Mouse (Mus musculus): Measurements from ENCODE around the gene Cfap73.
A peak's percentile ranks its signal among the peaks of the same experiment; 100 is the strongest.

Gene Cfap73

DNA sequence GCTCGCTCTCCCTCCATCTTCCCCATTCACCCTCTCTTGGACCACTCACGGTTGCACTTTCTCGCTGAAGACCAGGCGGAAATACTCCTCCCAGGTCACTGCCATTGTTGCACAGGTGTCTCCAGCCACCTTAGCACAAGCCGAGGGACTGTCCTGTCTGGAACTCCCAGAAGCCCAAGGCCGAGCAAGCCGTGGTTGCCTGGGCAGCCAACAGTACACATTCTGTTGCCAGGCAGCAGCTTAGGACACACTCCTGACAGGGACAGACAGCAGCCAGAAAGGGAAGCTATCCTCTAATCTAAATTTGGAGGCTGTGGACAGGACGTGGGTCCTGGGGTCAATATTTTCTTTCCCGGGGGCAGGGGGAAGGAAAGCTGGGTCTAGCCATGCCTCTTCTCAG is at the start of gene Cfap73:
Gene Cfap73, minus strand, starts transcription at position 105 of the 400 bp plus-strand sequence.
- no peak for DNase-seq

DNA sequence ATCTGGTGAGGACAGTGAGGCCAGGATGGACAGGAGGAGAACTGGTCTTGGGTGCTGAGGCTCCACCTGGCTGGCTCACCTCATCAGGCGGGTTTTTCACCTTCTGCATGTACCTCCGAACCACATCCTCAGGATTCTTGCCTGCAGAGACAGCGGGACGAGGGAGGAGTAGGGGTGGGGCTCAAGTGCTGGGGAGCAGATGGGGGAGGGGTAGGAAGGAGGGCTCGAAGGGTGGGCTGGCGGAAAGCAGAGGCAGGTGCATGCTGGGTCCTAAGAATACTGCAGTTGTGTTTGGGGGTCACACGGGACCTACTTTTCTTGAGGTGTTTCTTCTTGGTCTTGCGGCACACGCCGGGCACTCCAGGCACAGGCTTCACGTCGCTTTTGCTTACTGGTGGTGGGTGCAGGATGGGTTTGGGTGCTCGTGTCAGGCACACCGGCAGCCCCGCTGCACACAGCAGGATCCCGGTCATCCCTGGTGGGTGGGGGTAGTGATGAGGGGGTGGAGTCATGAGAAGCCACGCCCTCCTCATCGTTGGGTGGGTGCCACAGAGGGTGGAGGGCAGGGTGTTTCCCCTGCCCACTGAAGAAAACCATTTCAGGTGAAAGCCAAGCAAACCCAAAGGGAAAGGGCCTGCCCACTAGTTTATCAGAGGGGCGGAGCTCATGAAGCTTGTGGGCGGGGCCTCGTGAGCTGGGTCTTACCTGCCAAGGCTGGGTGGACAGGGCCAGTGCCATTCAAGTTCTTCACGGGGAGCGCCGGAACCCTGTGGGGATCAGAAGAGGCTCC is 49.1 kb upstream of the Cfap73 start:
- peak in 1 of 2 experiments; percentile 10 for DNase-seq

DNA sequence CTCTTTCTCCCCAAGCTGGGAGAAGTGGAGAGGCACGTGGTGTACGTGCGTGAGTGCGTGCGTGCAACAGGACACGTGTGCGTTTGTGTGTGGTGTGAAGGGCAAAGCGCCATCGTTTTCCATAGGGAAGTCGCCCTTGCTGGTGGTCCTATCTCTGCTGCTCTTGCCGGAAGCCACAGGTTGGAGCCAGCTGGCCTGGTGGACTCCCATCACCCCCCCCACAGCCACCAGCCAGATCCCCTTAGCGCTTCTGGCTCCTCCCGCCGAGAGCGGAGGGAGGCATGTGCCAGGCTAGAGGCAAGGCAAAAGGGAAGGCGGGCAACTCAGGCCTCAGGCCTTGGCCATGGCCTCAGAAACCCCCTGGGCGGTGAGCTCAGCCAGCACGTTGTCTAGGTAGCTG is 46.9 kb upstream of the Cfap73 start:
- DNase-seq = no peak

DNA sequence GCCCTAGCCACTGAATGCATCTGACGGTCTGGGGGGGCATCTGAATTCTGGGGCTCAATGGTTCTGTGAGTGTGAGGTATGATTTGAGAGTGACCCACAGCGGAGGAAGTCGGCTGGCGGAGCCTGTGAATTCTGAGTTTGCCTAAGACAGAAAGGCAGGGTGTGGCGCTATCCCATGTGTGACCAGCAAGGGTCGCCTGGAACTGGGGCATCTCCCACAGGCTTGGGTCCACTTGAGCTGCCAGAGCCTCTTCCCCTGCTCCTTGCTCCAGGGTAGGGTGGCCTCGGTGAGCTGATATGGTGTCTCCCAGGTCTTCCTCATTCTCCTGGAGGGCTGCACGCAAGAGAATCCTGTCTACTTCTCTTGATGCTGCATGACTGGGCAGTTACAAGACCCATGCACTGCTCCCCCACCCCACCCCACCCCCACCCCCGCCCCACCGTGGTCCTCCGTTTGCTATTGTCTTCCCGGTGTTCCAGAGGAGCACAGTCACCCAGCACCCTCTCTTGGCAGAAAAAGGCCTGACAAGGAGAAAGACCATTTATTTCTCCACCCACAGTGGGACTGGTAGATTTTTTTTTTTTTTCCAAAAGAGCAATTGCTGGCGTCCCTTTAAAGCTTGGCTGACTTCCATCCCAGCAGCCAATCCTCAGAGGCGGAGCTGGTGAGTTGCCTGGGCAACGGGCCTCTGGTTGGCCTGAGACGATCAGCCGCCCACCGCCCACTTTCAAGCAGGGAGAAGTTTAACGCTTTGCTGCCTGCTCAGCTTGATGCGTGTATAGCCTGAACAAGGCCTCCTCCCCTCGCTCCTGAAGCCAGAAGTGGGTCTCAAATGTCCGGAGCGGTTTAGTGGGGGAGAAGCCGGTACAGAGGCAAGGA is 45.9 kb upstream of the Cfap73 start:
- DNase-seq = peak; percentile 81 to 82

DNA sequence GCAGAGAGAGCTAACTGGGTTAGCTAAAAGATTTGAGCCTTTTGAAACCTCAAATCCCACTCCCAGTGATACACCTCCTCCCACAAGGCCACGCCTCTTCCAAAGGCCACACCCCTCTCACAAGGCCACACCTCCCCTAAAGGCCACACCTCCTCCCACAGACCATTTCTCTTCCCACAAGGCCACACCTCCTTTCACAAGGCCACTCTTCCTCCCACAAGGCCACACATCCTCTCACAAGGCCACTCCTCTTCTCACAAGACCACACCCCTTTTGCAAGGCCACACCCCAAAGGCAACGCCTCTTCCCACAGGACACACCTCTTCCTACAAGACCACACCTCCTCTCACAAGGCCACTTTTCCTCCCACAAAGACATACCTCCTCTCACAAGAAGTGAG is 43.5 kb upstream of the Cfap73 start:
- peak in 1 of 2 experiments; percentile 6 for DNase-seq

DNA sequence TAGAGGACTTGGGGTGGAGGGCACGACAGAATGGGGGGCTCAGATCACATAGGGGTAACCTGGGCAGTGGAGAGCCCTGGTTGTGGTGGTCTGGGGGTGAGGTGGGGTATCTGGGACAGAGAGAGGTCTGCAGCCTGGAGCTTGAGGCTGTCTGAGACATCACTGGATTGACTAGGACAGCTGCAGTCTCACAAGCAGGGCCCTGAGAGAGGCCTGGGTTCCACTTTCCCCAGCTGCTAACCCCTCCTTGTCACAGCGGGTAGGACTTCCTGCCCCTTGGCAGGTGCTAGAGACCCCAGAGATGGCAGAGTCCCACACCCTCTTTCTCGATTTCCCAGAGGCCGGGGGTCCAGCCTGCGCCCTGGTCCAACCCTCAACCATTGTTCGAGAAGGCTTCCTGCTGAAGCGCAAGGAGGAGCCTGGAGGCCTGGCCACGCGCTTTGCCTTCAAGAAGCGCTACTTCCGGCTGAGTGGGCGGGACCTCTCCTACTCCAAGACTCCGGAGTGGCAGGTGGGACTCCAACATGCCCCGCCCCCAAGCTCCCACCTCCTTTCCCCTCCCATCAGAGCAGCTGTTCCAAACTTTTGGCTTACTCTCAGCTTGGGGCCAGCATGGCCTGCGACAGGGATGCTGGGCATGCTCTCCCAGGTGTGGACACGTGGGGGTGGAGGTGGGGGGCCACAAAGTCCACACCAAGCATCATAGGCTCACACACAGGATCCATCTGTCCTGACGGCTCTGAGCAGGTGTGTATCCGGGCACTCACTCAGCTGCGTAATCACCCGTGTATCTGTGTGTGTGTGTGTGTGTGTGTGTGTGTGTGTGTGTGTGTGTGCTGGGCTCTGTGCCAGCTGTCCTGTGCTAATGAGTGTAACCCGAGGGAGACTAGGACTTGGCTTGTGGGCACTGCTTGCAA is 40.5 kb upstream of the Cfap73 start:
- DNase-seq = peak in 1 of 2 experiments; percentile 18

DNA sequence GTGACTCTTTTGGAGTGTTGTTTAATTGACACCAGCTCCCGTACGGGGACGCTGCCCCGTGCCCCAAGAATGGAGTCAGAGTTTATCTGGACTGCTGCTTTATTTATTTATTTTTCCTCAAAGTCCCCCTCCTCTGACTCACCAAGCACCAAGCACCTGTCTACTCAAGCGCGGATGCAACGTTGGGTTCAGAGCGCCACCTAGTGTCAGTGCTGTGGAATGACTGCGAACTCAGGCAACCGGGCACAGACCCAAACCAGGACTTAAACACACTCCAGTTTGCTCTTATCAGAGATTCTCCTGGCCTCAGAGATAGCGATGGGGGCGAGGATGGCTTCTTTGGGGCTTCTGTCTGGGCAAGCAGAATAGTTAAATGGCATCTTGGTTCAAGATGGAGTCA is 39.6 kb upstream of the Cfap73 start:
- DNase-seq = peak; percentile 46 to 78

DNA sequence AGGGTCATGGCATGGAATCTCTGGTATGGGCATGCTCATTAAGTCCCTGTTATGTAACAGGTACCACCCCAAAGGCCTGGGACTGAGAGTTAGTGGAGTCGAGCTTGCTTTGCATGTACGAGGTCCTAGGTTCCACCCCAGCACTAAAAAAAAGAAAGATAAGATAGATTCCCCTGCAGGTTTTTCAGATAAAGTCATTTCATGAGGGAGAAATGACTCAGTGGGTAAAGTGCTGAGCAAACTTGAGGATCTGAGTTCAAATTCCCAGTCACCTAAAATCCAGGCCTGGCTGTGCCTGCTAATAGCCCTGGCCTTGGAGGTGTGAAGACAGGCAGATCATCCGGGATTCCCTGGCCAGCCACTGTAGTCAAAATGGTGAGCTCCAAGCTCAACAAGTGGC is 37.8 kb upstream of the Cfap73 start:
- no peak for DNase-seq

DNA sequence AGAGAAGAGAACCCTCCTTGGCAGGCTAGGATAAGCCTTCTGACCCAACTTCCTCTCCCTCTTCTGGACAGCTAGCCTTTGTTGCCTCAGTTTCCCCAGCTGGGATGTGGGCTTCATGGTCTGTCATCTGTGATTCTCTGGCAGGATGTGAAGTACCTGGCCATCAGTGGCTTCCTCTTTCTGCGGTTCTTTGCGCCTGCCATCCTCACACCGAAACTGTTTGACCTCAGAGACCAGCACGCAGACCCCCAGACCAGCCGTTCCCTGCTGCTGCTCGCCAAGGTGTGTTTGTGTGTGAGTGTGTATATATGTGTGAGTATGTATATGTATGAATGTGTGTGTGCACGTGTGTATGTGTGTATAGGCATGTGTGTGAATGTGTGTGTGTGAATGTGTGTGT is 36.1 kb upstream of the Cfap73 start:
- DNase-seq = no peak

DNA sequence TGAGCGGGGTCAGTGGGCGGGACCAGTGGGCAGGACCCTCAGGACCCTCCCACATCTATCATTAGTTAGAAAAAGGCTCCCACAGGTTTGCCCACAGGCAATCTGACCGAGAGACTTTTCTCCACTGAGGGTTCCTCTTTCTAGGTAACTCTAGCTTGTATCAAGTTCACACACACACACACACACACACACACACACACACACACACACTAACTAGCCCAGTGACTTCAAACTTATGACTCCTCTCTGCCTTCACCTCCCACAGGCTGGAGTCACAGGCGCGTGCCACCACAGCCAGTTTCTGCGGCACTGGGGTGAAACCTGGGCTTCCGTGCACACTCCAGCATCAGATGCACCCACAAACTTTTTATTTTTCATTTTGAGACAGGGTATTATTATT is 34.7 kb upstream of the Cfap73 start:
- DNase-seq = no peak

DNA sequence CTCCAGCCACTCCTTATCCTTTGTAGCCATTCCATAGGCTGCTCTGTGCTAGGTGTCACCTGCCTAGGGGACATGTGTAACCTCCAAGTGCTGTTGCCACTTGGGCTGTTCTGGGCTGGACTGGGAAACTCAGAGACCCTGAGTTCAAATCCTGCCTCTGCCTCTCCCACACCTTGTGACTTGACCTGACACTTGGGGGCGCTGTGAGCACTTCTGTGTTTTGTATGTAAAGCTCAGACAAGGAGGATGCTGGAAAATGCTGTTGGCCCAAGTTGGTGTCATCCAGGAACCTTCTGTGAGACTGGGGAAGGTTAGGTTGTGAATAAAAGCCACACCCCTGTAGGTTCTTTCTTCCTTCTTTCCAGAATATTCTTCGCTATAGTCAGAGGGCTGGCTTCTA is 30.9 kb upstream of the Cfap73 start:
- DNase-seq = no peak

DNA sequence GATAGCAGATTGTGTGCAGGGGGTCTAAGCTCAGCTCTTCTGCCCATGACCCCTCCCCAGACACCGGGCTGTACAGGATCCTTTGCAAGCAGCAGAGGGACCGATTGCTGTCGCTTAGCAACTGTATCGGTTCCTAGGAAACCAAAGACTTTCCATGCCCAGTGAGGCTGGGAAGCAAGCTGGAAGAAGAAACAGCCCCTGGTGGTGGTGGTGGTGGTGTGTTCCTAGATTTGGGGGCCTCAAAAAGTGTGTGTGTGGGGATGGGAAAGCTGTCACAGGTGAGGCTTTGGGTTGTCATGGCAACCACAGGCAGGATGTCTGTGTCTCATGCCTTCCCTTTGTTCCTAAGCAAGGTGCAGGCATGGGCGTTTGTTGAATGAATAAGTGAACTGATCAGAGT is 26.8 kb upstream of the Cfap73 start:
- no peak for DNase-seq

DNA sequence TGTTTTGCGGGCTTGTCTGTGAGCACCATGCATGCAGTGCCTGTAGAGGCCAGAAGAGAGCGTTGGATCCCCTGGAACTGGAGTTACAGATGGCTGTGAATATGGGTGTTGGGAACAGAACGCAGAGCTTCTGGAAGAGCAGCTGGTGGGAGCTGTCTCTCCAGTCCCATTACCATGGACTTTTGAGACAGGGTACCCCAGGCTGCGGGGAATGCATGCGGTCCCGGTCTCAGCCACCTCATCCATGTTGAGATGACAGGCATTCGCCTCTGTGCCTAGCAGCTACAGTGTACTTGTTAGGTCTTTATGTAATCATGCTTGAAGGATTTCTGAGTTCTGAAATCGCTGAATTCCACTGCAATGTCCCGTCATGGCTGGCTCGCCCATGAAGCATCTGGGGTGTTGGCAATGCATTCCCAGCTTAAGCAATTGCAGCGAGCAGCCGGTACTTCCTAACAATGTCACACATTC is 22.3 kb upstream of the Cfap73 start:
- DNase-seq = no peak

DNA sequence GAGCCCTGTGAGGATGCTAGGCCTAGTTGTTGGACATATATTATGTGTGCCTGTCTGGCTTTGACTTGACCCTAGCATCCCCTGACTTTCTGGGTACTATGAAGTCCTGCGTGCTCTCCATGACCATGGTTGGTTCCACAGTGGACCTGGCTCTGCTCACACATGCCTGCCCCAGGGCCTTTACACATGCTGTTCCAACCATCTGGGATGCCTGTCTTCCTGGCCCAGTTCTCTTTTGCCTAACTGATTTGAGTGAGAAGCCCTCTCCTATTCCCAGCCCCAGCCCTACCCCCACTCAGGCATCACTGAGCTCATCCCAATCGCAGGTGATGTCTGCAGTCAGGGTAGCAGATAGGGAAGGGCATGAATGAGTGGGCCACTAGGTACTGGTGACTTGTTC is 19.8 kb upstream of the Cfap73 start:
- DNase-seq = no peak

DNA sequence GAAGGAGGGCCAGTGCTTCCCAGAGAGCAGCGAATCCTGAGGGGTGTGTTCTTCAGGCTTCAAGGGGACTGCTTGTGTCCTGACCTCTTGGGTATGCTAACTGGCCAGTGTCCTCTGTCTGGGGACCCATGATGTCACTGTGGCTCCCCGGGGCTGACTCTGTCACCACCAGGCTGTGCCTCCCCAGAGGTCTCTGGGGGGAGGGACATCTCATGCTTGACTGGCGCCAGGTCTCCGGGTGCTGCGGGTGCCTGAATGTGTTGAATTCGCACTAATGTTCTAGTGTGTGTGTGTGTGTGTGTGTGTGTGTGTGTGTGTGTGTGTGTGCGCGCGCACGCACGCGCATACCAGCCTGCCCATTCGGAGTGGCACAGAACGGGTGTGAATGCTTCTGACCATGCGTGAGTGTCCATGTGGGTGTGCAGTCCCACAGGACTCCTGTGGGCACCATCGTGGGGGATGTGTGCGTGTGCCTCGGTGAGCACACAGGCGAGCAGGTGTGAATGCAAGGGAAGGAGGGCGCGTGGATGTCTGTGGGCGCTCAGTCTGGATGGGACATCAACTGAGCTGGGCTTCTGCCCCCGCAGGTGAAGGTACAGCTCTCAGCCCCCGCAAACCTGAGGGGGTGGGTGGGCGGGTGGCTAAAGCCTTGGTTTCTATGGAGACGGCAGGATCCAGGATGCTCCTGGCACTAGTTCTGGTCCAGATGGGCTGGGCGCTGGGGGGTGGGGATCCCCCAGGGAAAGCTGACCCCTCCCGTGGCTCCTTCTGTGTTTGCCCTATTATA is 19.1 kb upstream of the Cfap73 start:
- no peak for DNase-seq

DNA sequence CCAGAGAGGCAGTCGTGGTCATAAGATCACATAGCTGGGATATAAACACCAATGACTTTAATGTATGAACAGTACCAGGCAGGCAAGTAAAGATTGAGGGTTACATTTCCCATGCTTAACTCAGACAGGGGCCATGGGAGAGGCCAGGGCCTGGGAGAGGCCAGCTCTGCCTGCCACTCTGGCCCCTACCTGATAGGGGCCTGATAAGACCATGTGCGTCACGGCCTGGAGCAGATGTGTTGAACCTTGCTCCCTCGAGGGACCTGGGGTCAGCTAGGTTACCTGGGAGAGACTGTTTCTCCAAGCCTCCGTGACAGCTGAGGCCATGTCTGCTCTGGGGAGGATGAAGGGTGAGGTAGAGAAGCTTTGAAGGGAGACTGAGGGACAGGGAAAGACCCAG is 17.2 kb upstream of the Cfap73 start:
- DNase-seq = no peak

DNA sequence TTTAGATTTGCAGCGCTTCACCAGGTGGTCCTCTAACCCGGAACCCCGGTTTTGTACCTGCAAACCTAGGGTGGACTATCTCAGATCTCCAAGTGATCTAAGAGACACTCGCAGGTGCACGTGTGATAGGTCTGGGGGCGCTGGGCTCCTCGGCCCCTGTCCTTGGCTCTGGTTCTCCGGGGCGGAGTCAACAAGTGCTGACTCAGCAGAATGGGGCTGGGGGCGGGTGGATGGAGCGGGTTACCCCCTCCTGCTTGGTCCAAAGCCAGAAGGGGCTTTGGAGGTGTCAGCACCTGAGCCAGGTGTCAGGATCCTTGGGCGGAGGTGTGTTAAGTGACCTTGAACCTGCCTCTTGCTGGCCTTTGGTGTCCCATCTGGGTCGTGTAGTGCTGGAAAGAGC is 15.9 kb upstream of the Cfap73 start:
- no peak for DNase-seq

DNA sequence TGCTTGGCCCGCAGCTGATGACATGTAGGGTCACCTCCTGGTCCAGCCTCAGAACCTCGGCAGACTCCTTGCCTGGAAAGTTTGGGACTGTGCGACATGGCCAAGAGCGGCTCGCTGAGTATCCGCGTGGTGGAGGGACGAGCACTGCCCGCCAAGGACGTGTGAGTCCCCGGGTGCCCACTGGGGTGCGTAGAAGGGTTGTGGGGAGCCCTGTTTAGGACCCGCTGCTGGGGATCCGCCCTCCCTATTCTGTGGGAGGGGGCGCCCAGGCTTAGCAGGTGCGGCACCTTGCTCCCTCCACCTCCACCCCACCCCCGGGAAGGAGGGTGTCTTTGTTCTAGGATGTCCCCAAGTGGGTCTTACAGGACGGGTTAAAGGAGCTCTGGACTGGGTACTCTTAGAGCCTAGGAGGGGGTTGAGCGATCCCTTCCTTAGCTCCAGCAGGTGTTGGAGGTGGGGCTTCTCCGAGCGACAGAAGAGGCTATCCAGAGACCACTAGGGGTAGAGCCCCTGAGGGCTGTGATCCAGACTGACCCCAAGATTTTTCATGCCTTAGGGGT is 15.4 kb upstream of the Cfap73 start:
- no peak for DNase-seq

DNA sequence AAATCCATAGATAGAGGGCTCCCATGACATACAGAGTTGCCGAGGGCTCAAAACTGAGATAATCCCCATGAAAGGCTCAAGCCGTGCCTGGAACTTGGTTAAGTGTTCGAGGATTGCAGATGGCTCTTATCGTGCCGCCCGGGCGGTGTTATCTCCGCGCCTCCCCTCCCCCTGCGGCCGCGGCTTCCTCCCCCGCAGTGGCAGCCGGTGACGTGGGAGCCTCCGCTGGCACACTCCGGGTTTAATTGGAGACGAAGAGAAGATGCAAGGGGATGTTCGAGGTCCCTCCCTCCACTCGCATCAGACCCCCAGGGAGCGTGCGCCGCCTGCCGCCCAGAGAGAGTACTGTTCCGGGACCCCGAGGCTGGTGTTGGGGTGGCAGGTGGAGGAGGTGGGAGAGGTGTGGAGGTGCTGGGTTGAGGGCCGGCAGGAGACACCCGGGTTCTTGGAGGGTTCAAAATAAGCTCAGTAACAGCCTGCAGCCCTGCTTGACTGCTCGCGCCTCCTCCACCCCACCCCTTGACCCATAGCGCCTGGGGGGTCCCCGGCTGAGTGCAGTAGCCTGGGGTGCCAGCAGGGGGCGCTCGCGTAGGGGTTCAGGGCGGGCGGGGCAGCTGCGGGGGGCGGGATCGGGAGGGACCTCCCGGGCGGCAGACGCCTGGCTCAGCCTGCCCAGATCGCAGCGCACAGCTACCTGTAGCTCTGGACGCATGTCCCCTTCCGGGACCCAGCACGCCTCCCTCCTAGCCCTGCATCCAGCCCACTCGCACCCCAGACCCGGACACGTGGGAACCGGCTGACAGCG is 14.7 kb upstream of the Cfap73 start, which contains the start of gene Rasal1:
Gene Rasal1, plus strand, starts transcription at position 244 of the 805 bp plus-strand sequence.
- DNase-seq = peak; percentile 13 to 61

DNA sequence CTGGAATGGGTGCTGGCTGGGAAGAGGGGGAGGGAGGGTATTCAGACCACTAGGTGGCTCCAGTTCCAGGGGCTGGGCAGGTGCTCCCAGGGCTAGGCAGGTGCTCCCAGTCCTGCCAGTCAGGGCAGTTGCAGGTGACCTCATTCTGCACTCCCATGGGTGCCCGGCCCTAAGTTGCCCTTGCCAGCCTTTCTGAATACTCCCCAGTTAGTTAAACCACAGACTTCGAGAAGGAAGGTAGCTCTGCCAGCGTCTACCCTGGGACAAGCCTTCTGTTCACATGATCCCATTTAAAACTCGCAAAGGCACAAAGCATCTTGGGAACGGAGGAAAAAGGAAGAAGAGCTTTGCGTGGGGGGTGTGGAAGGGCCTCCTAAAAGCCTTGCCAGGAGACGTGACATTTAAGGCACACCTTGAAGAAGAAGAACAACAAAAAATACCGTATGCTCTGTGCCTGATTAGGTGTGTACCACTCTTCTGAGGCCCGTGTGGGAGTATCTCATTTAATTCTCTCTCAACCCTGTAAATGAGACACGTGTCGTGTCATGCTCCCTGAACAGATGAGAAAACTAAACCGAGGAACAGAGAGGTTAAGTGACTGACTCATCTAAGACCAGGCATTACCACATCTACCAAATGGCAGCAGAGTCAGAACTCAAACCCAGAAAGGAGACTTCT is 13.9 kb upstream of the Cfap73 start:
- peak; percentile 21 to 26 for DNase-seq
